Mouse (Mus musculus): ENCODE measurements around the gene Setd6. TPM values are rescaled to one million over a fixed set of nuclear protein-coding genes. Genes with fewer than 3 reads are reported as not detected.

Setd6 gene
- polyA plus RNA-seq, 1 experiment, result 4.5 TPM

DNA sequence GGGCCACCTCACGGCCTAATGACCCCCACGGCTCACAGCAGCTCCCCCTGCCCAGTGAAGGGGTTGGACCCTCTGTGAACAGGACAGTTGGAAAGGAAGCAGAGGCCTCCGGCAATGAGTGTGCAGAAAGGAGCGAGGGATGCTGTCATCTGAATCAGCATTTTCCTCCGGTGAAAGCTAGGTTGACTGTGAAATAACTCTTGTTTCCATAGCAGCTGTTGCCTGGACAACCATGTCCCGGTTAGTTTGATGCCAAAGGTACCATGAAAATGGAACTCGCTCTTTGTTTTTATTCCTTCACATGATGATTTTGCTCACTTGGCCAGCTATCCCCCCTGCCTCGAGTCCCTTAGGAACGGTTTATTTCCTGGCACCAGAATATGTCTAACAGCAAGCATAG lies 15.4 kb upstream of the Setd6 start:
- no peak for TF ChIP-seq POLR2A (IDR thresholded peaks at IDR 0.05; ENCODE audit: control insufficient read depth, low read depth, low read length)
- no peak for TF ChIP-seq CTCF (IDR thresholded peaks at IDR 0.05; ENCODE audit: control insufficient read depth, insufficient read depth, insufficient replicate concordance, low read depth, low read length)
- Histone ChIP-seq H3K36me3 (ENCODE audit: control insufficient read depth, insufficient read depth, low read length) (no peaks in the 10 kb centered on the region), H3K4me1 (ENCODE audit: control insufficient read depth, insufficient read depth, low read length) (peaks cover 10% of the 10 kb centered on the region), H3K27me3 (ENCODE audit: control insufficient read depth, insufficient read depth, low read length) (no peaks in the 10 kb centered on the region), H3K27ac (ENCODE audit: control insufficient read depth, insufficient read depth, low read depth, low read length) (no peak overlapping the region), H3K4me3 (ENCODE audit: control insufficient read depth, low read depth, low read length) (no peak overlapping the region)

DNA sequence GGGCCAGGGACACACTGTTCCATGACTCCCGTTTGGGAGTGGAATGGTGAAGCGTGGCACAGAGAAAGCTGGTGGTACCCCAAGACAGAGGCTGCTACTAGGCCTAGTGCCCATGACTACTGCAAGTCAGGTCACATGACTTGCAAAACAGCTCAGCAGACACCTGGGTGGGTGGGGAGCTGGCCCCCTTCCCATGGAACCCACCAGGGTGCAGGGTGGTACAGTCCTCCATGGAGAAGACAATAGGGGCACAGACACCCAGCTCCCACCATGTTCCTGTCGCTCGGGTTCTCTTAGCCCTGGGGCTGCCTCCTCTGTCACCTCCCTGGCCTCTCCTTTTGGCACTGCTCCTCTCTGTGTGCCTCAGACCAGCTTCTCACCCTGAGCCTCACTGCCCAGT lies 13.9 kb upstream of the Setd6 start:
- TF ChIP-seq CTCF (IDR thresholded peaks at IDR 0.05; ENCODE audit: control insufficient read depth, insufficient read depth, insufficient replicate concordance, low read depth, low read length) (no peak), POLR2A (IDR thresholded peaks at IDR 0.05; ENCODE audit: control insufficient read depth, low read depth, low read length) (no peak)
- Histone ChIP-seq H3K4me1 (ENCODE audit: control insufficient read depth, insufficient read depth, low read length) (peaks cover 10% of the 10 kb centered on the region), H3K36me3 (ENCODE audit: control insufficient read depth, insufficient read depth, low read length) (no peaks in the 10 kb centered on the region), H3K27me3 (ENCODE audit: control insufficient read depth, insufficient read depth, low read length) (no peaks in the 10 kb centered on the region), H3K27ac (ENCODE audit: control insufficient read depth, insufficient read depth, low read depth, low read length) (no peak overlapping the region), H3K4me3 (ENCODE audit: control insufficient read depth, low read depth, low read length) (no peak overlapping the region)

DNA sequence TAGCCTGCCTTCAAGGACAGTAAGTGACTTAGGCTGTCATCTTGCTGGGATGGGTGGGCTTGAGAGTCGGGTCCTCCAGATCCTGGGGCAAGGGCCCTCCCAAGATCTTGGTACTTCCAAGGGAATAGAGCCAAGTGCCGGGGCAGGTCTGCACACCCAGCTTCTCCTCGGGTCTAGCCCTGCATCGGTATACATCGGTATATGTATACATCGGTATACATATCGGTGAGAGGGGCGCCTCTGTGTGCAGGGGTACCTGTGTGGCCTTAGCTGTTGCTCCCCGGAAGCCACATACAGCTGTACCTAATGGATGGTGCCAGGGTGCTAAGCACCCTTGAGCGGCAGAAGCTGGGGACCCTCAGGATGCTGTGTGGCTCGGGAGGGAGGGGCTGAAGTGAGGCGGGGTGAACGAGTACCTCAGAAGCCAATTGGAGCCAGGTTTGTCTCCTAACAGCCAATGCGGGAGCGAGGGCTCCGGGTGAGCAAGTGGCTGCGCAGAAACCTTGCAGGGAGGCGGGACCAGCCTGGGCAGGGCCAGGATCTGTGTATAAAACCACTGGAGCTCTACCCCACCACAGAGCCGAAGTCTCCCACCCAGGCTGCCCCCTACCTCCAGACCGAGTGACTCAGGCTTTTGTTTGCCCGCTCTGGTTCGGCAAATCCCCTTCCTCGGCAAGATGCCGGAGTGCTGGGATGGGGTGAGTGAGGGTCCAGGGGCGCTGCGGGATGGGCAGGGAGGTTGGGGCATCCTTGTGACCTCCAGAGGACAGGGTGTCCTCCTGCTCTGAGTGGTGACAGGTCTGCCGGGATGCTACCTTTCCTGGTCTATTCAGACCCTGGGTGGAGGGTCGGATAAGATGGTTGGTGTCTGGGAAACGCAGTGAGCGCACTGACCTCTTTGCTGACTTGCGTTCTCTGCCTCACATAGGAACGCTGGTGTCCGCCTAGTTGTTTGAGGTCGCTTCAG lies 12.9 kb upstream of the Setd6 start:
- H3K4me1 ChIP-seq (ENCODE audit: control insufficient read depth, insufficient read depth, low read length), result peaks cover 10% of the 10 kb centered on the region
- no peaks in the 10 kb centered on the region for H3K27me3 ChIP-seq (ENCODE audit: control insufficient read depth, insufficient read depth, low read length)
- H3K27ac ChIP-seq (ENCODE audit: control insufficient read depth, insufficient read depth, low read depth, low read length), result no peak overlapping the region
- no peaks in the 10 kb centered on the region for H3K36me3 ChIP-seq (ENCODE audit: control insufficient read depth, insufficient read depth, low read length)
- TF ChIP-seq POLR2A (IDR thresholded peaks at IDR 0.05; ENCODE audit: control insufficient read depth, low read depth, low read length) (no peak), CTCF (IDR thresholded peaks at IDR 0.05; ENCODE audit: control insufficient read depth, insufficient read depth, insufficient replicate concordance, low read depth, low read length) (no peak)
- H3K4me3 ChIP-seq (ENCODE audit: control insufficient read depth, low read depth, low read length), result peak overlapping the region; percentile 50

DNA sequence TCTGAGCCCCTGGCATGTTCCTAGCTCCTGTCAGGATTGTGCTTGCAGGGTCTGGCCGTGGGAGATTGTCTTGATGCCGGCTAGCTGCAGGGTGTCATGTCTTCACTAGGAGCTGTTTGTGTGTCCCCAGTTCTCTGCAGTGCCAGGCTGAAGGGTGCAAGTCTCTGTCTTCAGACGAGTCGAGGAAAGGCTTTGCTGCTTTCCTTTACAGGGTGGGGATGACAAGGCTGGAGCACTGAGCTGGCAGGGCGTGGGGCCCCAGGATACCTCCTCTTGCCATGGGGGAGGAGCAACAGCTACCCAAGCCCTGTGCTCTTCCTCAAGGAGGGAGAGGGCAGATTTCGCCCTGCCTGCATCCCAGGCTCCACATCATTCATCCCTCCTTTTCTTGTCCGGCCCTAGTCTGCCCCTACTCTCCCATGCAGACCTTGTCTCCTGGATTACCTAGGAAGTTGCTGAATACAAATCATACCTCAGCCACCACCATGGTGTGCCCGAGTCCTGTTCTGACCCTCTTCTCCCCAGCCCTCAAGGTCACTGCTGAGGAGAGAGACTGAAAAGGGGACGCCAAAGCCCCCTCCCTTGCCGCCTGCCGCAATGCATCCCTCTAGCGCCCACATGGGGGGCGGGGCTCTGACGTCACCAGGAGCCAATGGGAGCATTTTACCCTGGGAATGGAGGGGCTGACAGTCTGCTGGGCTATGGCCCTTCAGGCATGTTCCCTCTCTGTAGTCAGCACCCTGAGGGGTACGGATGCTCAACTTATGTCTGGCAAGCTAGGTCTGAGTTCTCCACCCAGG lies 12.0 kb upstream of the Setd6 start:
- H3K27me3 ChIP-seq (ENCODE audit: control insufficient read depth, insufficient read depth, low read length), result no peaks in the 10 kb centered on the region
- H3K27ac ChIP-seq (ENCODE audit: control insufficient read depth, insufficient read depth, low read depth, low read length), result no peak overlapping the region
- H3K36me3 ChIP-seq (ENCODE audit: control insufficient read depth, insufficient read depth, low read length), result no peaks in the 10 kb centered on the region
- TF ChIP-seq CTCF (IDR thresholded peaks at IDR 0.05; ENCODE audit: control insufficient read depth, insufficient read depth, insufficient replicate concordance, low read depth, low read length) (no peak), POLR2A (IDR thresholded peaks at IDR 0.05; ENCODE audit: control insufficient read depth, low read depth, low read length) (no peak)
- H3K4me3 ChIP-seq (ENCODE audit: control insufficient read depth, low read depth, low read length), result peak overlapping the region; percentile 50; the same call in 1 of the 2 replicates
- H3K4me1 ChIP-seq (ENCODE audit: control insufficient read depth, insufficient read depth, low read length), result peaks cover 10% of the 10 kb centered on the region

DNA sequence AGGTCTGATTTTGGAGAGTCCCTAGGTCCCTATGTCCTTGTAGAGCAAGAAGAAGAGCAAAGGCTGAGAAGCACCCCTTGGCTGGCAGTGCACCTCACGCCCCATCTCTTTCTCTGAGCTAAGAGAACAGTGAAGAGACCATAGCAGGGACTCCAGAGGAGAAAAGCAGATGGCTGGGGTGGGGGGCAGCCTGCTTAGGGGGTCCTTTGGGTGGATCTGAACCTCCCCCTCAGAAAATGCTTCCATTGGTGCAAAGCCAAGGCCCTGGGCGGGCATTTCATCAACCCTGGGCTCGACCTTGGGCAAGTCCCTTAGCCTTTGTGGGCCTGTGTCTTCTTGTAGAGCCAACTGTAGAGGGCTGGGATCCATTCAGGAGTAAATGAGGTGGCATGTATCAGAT lies 11.1 kb upstream of the Setd6 start:
- H3K4me3 ChIP-seq (ENCODE audit: control insufficient read depth, low read depth, low read length), result no peak overlapping the region

DNA sequence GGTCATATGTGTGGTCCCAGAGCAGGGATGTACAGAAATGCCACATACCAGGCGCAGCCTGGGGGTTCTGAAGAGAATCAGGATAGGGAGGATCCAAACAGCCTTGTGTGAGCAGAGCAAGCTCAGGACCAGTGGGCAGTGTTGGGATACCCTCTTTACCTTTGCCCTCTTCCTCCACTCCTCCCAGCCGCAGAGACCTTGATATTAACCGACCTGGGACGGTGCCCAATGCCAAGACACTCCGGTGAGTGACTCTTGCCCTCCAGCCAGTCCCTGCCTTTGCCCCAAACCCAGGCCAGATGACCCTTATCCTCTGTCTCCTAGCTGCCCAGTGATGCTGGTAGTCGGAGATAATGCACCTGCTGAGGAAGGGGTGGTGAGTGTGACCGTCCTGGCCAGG lies 6.1 kb upstream of the Setd6 start:
- H3K4me1 ChIP-seq (ENCODE audit: control insufficient read depth, insufficient read depth, low read length), result no peaks in the 10 kb centered on the region
- H3K27me3 ChIP-seq (ENCODE audit: control insufficient read depth, insufficient read depth, low read length), result no peaks in the 10 kb centered on the region
- no peaks in the 10 kb centered on the region for H3K36me3 ChIP-seq (ENCODE audit: control insufficient read depth, insufficient read depth, low read length)
- TF ChIP-seq POLR2A (IDR thresholded peaks at IDR 0.05; ENCODE audit: control insufficient read depth, low read depth, low read length) (no peak), CTCF (IDR thresholded peaks at IDR 0.05; ENCODE audit: control insufficient read depth, insufficient read depth, insufficient replicate concordance, low read depth, low read length) (no peak)
- H3K27ac ChIP-seq (ENCODE audit: control insufficient read depth, insufficient read depth, low read depth, low read length), result no peak overlapping the region
- no peak overlapping the region for H3K4me3 ChIP-seq (ENCODE audit: control insufficient read depth, low read depth, low read length)

More for the DNA sequence above, 11.1 kb upstream of the Setd6 start:
- Histone ChIP-seq H3K36me3 (ENCODE audit: control insufficient read depth, insufficient read depth, low read length) (no peaks in the 10 kb centered on the region), H3K4me1 (ENCODE audit: control insufficient read depth, insufficient read depth, low read length) (peaks cover 10% of the 10 kb centered on the region), H3K27me3 (ENCODE audit: control insufficient read depth, insufficient read depth, low read length) (no peaks in the 10 kb centered on the region), H3K27ac (ENCODE audit: control insufficient read depth, insufficient read depth, low read depth, low read length) (no peak overlapping the region)
- TF ChIP-seq CTCF (IDR thresholded peaks at IDR 0.05; ENCODE audit: control insufficient read depth, insufficient read depth, insufficient replicate concordance, low read depth, low read length) (no peak), POLR2A (IDR thresholded peaks at IDR 0.05; ENCODE audit: control insufficient read depth, low read depth, low read length) (no peak)

DNA sequence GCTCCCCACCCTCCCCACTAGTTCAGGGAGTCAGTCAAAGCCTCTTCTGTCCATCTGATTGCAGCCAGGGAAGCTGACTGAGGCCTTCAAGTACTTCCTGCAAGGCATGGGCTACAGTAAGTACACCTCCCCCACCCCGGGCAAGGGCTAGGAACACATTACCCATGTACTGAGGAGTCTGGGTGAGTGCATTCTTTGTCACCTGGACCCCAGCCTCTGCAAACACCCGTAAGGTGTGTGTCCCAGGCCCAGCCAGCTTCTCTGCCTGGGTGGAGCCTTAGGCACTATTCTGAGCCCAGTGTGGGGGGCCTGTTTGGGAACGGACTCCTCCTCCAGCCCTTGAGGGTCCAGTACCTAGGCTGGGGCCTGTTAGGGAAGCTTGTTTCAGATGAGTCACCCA lies 4.7 kb upstream of the Setd6 start:
- TF ChIP-seq CTCF (IDR thresholded peaks at IDR 0.05; ENCODE audit: control insufficient read depth, insufficient read depth, insufficient replicate concordance, low read depth, low read length), result no peak
- no peak overlapping the region for H3K27ac ChIP-seq (ENCODE audit: control insufficient read depth, insufficient read depth, low read depth, low read length)

More for the DNA sequence above, 4.7 kb upstream of the Setd6 start:
- H3K4me1 ChIP-seq (ENCODE audit: control insufficient read depth, insufficient read depth, low read length), result peaks cover 2% of the 10 kb centered on the region
- no peaks in the 10 kb centered on the region for H3K27me3 ChIP-seq (ENCODE audit: control insufficient read depth, insufficient read depth, low read length)
- H3K36me3 ChIP-seq (ENCODE audit: control insufficient read depth, insufficient read depth, low read length), result no peaks in the 10 kb centered on the region
- H3K4me3 ChIP-seq (ENCODE audit: control insufficient read depth, low read depth, low read length), result no peak overlapping the region
